Mouse (Mus musculus) forebrain, embryonic 11.5 days (tissue): ENCODE results near the gene Heatr4. TPM values are rescaled to one million over a fixed set of nuclear protein-coding genes. Genes with fewer than 3 reads are reported as not detected.

ENCODE experiments used
- ATAC-seq: fragments of 200-750 bp; cut with Nextera tagmentation; replicated peaks from 2 replicates; pipeline ENCODE4 v1.8.0; 2017; ENCODE audit warnings: moderate TSS enrichment; ENCODE audit not compliant: low FRiP score
- DNase-seq: peaks from one replicate; pipeline ENCODE4 v3.0.0-alpha.2; 2017; ENCODE audit warnings: low spot score
- H3K27ac ChIP-seq: fragments of 300-500 bp; sonication (generic); 2 replicates; pipeline ENCODE4 v1.5.1; 2014; ENCODE audit warnings: low read depth, low read length
- H3K27me3 ChIP-seq: fragments of 300-500 bp; sonication (generic); 2 replicates; pipeline ENCODE4 v1.6.1; 2014; ENCODE audit warnings: mild to moderate bottlenecking, low read length, mixed read lengths; ENCODE audit not compliant: control insufficient read depth, insufficient read depth
- H3K36me3 ChIP-seq: fragments of 300-500 bp; sonication (generic); 2 replicates; pipeline ENCODE4 v1.6.1; 2014; ENCODE audit warnings: mild to moderate bottlenecking, low read length, moderate library complexity, mixed read lengths; ENCODE audit not compliant: control insufficient read depth, insufficient read depth
- H3K4me1 ChIP-seq: fragments of 300-500 bp; sonication (generic); replicated peaks from 2 replicates; pipeline ENCODE4 v1.6.1; 2014; ENCODE audit warnings: low read length, mixed read lengths; ENCODE audit not compliant: control insufficient read depth, insufficient read depth
- H3K4me2 ChIP-seq: fragments of 300-500 bp; sonication (generic); 2 replicates; pipeline ENCODE4 v1.6.1; 2014; ENCODE audit warnings: low read depth, mild to moderate bottlenecking, low read length, moderate library complexity, mixed read lengths; ENCODE audit not compliant: severe bottlenecking
- H3K4me3 ChIP-seq: fragments of 300-500 bp; sonication (generic); 2 replicates; pipeline ENCODE4 v1.5.1; 2014; ENCODE audit warnings: low read depth, low read length
- H3K9ac ChIP-seq: fragments of 300-500 bp; sonication (generic); 2 replicates; pipeline ENCODE4 v1.6.1; 2014; ENCODE audit warnings: low read length
- H3K9me3 ChIP-seq: fragments of 300-500 bp; sonication (generic); 2 replicates; pipeline ENCODE4 v1.6.1; 2016; ENCODE audit warnings: low read length, mixed read lengths; ENCODE audit not compliant: control insufficient read depth
- WGBS: fragments of 180-500 bp; shearing (Covaris S2); extraction: QIAGEN DNeasy Blood & Tissue Kit; methylation state at CpG from one replicate; pipeline ENCODE4 v1.1.7; 2014; 5-methylcytosine and 5-hydroxymethylcytosine counted together
- polyA plus RNA-seq: library from polyadenylated mRNA; unstranded; fragments of >200 nt; fragmentation: Nextera tagmentation; extraction: Ambion mirVana; gene quantifications from 2 replicates; pipeline ENCODE4 v1.2.1, GENCODE M21; 2014

The Heatr4 gene
- polyA plus RNA-seq, 1 experiment from 2014 or later, result not detected

- no peaks in the 10 kb centered on the region for H3K9me3 ChIP-seq
- ATAC-seq (0 out of 2 replicates have a peak, but pooled peaks have one; percentile 32), DNase-seq (no peak)
- no peaks in the 10 kb centered on the region for H3K36me3 ChIP-seq
- no peak overlapping the region for H3K27ac ChIP-seq
- H3K27me3 ChIP-seq, result no peaks in the 10 kb centered on the region
- H3K4me1 ChIP-seq, result 0 out of 2 replicates have a peak, but pooled peaks cover 3% of the 10 kb centered on the region
- peak overlapping the region; percentile 61 for H3K4me2 ChIP-seq
- H3K9ac ChIP-seq, result peak overlapping the region; percentile 73
- WGBS, result 75% methylated on average over 4 of the region's 4 CpGs
- peak overlapping the region; percentile 53 for H3K4me3 ChIP-seq
Observed at GRCm38 (mm10) chr12:83988483-83988882, 3.8 kb upstream of the Heatr4 start.

GRCm38 (mm10) chr12:83987583-83988441 is 3.2 kb upstream of the Heatr4 start, which contains the start of gene Acot2:
Acot2 (plus strand) TSS chr12:83987861.
- Histone ChIP-seq H3K4me1 (0 out of 2 replicates have a peak, but pooled peaks cover 3% of the 10 kb centered on the region), H3K27me3 (no peaks in the 10 kb centered on the region), H3K9me3 (no peaks in the 10 kb centered on the region), H3K27ac (peak within 1 kb of the TSS; percentile 44; the same call in 1 of the 2 replicates), H3K4me2 (peak within 1 kb of the TSS; percentile 61), H3K36me3 (no peaks in the 10 kb centered on the region), H3K9ac (peak within 1 kb of the TSS; percentile 73), H3K4me3 (peak within 1 kb of the TSS; percentile 53)
- WGBS, result under 1% methylated on average over 80 of the region's 80 CpGs
- DNase-seq, result peak; percentile 82
- ATAC-seq, result peak; percentile 88

- H3K9ac ChIP-seq, result peak overlapping the region; percentile 73; the same call in 1 of the 2 replicates
- 0 out of 2 replicates have a peak, but pooled peaks have one; percentile 9 for ATAC-seq
- no peak for DNase-seq
- H3K4me2 ChIP-seq, result peak overlapping the region; percentile 61
- H3K36me3 ChIP-seq, result no peaks in the 10 kb centered on the region
- no peaks in the 10 kb centered on the region for H3K9me3 ChIP-seq
- peak overlapping the region; percentile 53 for H3K4me3 ChIP-seq
- no peak overlapping the region for H3K27ac ChIP-seq
- 41% methylated on average over 8 of the region's 8 CpGs for WGBS
- no peaks in the 10 kb centered on the region for H3K27me3 ChIP-seq
- H3K4me1 ChIP-seq, result 0 out of 2 replicates have a peak, but pooled peaks cover 3% of the 10 kb centered on the region
Observed at GRCm38 (mm10) chr12:83987242-83987582, 2.6 kb upstream of the Heatr4 start.

- WGBS, result 84% methylated on average over 4 of the region's 4 CpGs
- H3K4me3 ChIP-seq, result no peak overlapping the region
- H3K36me3 ChIP-seq, result no peaks in the 10 kb centered on the region
- no peak overlapping the region for H3K9ac ChIP-seq
- no peak overlapping the region for H3K4me2 ChIP-seq
- no peaks in the 10 kb centered on the region for H3K27me3 ChIP-seq
- H3K27ac ChIP-seq, result no peak overlapping the region
- ATAC-seq (no peak), DNase-seq (no peak)
- H3K4me1 ChIP-seq, result no peaks in the 10 kb centered on the region
- no peaks in the 10 kb centered on the region for H3K9me3 ChIP-seq
Observed at GRCm38 (mm10) chr12:83981615-83982014, 3.0 kb downstream of the Heatr4 start.

- Histone ChIP-seq H3K27ac (no peak overlapping the region), H3K36me3 (no peaks in the 10 kb centered on the region), H3K9ac (no peak overlapping the region), H3K9me3 (0 out of 2 replicates have a peak, but pooled peaks cover 3% of the 10 kb centered on the region), H3K4me1 (no peaks in the 10 kb centered on the region), H3K4me3 (no peak overlapping the region), H3K27me3 (no peaks in the 10 kb centered on the region), H3K4me2 (no peak overlapping the region)
- DNase-seq, result no peak
- ATAC-seq, result no peak
- WGBS, result 91% methylated on average over 6 of the region's 6 CpGs
Observed at GRCm38 (mm10) chr12:83978862-83979261, 5.8 kb downstream of the Heatr4 start.

GRCm38 (mm10) chr12:83972117-83972516 is 12.5 kb downstream of the Heatr4 start:
- Histone ChIP-seq H3K4me2 (no peak overlapping the region), H3K27ac (no peak overlapping the region), H3K27me3 (no peaks in the 10 kb centered on the region), H3K4me1 (no peaks in the 10 kb centered on the region), H3K9me3 (0 out of 2 replicates have a peak, but pooled peaks cover 3% of the 10 kb centered on the region), H3K4me3 (no peak overlapping the region), H3K36me3 (no peaks in the 10 kb centered on the region), H3K9ac (no peak overlapping the region)
- ATAC-seq (no peak), DNase-seq (no peak)
- 85% methylated on average over 2 of the region's 2 CpGs for WGBS

GRCm38 (mm10) chr12:83965235-83965634 is 19.4 kb downstream of the Heatr4 start:
- 84% methylated on average over 6 of the region's 7 CpGs for WGBS
- no peak for ATAC-seq
- DNase-seq, result no peak
- H3K27ac ChIP-seq, result no peak overlapping the region
- H3K4me2 ChIP-seq, result no peak overlapping the region
- H3K9me3 ChIP-seq, result no peaks in the 10 kb centered on the region
- no peaks in the 10 kb centered on the region for H3K4me1 ChIP-seq
- H3K36me3 ChIP-seq, result no peaks in the 10 kb centered on the region
- H3K27me3 ChIP-seq, result no peaks in the 10 kb centered on the region
- H3K9ac ChIP-seq, result no peak overlapping the region
- no peak overlapping the region for H3K4me3 ChIP-seq

DNA sequence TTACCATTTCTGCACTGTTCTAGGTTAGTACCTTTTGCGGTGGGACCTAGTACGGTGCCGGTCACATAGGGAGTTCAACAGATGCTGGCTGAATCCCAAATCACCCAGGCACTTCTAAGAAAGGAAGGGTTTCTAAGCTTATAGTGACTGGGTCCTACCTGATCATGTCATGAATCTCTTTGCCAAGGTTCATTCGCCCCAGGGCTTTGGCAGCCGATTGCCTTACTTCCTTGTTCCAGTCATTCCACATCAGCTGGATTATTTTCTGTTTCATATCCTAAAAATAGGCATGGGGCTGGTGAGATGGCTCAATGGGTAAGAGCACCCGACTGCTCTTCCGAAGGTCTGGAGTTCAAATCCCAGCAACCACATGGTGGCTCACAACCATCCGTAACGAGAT is 26.4 kb downstream of the Heatr4 start:
- no peak overlapping the region for H3K9ac ChIP-seq
- H3K4me1 ChIP-seq, result peaks cover 2% of the 10 kb centered on the region; the same call in 1 of the 2 replicates
- no peak overlapping the region for H3K4me2 ChIP-seq
- WGBS, result 96% methylated on average over 9 of the region's 9 CpGs
- peaks cover 3% of the 10 kb centered on the region; the same call in 1 of the 2 replicates for H3K36me3 ChIP-seq
- no peak for ATAC-seq
- DNase-seq, result no peak
- H3K9me3 ChIP-seq, result no peaks in the 10 kb centered on the region
- no peak overlapping the region for H3K27ac ChIP-seq
- H3K27me3 ChIP-seq, result no peaks in the 10 kb centered on the region
- no peak overlapping the region for H3K4me3 ChIP-seq
